Mouse (Mus musculus): ENCODE measurements around the gene Hist1h4b.

Gene Hist1h4b

DNA sequence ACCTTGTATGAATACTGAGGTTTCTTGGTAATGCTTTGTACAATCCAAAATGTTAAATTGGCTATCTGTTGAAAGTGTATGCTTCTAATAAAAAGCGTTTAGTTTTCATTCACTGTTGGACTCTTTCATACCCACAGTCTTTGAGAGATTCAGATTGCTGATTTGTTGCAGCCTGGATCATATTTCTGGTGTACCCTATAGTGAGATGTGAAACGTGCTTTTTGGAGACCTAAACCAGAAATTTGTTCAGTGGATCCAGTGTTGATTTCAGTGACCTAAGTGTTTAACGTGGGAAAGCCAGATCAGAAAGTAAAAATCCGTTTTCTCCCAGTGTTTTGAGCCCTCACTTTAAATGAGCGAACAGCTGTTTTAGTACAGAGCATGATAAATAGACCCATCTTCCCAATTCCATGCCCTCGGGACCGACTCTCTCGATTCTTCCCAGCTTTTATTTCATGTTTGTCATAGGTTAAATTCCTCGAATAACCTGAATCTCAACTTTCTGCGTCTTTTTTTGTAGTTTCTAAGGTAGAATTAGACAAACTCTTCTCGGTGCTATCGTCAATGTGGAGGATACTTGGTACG lies 16.5 kb upstream of the Hist1h4b start:
- no peak for DNase-seq (ENCODE audit: low spot score)

DNA sequence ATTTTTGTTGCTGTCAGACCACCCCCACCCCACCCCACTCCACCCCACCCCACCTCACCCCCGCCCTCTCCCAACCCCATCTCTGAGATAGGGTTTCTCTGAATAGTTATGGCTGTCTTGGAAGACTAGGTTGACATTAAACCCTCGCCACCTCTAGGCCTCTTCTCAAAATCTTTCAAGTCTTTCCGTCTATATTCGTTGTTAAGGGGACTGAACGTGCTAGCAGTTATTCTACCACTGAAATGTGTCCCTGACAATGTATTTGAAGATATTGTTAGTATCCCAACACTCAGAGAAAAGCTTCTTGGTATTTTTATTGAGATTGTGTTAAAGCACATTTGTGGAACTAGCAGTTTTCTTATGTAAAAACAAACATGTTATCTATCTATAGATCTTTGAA lies 15.9 kb upstream of the Hist1h4b start:
- DNase-seq (ENCODE audit: low spot score) = no peak

DNA sequence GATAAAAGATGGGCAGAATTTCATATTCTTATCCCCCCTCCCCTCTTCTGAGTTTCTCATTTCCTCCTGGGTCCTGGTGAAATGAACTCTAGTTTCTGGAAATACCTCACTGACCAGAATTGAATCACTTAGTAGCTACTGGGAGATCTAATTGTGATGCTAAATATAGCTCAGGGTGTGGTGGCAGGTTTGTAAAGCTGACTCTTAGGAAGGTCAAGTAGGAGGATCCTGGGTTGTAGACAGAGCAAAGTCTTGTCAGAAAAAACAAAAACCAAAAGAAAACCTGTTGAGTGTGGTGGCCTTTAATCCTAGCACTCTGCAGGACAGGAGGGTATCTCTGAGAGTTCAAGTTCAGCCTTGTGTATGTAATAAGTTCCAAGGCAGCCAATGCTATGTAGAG lies 14.8 kb upstream of the Hist1h4b start:
- no peak for DNase-seq (ENCODE audit: low spot score)

DNA sequence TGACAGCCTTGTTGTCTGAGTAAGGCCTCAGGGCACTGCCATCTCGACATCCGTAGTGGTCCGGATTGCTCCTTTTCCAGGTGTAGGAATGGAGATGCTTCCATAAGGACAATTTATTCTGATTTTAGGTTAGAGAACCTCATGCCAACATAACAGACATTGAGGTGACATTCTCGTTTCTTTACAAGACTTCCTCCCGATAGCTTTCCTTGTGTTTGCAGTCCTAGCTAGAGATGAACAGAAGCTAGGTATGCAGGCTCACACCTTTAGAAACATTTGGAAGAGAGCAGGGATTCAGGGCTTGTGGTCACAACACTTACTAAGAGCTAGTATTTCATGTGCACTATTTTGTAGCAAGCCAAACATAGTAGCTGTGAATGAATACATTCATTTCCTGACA lies 13.6 kb upstream of the Hist1h4b start:
- no peak for DNase-seq (ENCODE audit: low spot score)

DNA sequence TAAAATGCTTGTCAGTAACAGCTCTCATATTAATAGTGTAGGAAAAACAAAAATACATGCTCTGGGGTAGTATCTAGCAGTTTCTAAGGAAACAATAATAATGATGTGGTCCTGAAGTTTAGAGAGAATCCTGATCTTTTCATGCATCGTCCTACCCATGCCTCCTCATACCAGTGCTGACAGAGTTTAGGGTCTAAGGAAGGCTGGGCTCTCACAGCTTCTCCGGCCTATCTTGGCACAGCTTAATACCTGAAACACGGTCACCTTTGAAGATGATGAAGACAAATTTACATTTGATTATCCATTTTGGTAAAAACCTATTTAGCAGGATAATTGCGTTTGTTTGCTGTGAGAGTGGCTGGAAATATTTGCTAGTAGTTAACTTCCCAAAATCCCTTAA lies 12.8 kb upstream of the Hist1h4b start:
- no peak for DNase-seq (ENCODE audit: low spot score)

DNA sequence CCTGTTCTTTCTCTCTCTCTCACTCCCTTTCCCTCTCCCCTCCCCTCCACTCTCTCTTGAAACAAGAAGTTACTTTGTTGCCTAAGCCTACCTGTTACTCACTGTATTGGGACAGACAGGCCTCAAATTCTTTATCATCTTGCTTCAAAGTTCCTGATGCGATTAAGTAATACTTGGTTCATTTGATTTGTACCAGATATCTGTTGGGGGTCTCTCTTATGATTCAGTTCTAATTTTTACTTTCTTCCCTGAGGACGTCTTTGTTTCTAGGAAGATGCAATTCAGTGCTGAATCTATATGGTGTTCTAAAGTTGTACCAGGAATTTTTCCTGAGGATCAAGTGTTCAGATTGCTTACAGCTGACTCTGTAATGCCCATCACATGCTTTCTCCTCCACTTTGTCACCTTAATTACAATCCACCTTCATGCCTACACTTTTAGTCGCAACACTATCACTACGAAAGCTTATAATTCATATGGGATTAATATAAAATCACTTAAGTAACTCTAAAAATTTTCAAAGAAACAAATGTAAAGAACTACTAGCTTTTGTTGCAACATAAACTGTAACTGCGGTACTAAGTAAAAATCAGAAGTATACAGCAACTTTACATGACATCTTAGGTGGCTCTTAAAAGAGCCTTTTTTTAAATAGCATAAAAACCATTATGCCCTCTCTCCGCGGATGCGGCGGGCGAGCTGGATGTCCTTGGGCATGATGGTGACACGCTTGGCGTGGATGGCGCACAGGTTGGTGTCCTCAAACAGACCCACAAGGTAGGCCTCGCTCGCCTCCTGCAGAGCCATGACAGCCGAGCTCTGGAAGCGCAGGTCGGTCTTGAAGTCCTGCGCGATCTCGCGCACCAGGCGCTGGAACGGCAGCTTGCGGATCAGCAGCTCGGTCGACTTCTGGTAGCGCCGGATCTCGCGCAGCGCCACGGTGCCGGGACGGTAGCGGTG lies 12.1 kb upstream of the Hist1h4b start:
- DNase-seq (ENCODE audit: low spot score) = peak; percentile 72

DNA sequence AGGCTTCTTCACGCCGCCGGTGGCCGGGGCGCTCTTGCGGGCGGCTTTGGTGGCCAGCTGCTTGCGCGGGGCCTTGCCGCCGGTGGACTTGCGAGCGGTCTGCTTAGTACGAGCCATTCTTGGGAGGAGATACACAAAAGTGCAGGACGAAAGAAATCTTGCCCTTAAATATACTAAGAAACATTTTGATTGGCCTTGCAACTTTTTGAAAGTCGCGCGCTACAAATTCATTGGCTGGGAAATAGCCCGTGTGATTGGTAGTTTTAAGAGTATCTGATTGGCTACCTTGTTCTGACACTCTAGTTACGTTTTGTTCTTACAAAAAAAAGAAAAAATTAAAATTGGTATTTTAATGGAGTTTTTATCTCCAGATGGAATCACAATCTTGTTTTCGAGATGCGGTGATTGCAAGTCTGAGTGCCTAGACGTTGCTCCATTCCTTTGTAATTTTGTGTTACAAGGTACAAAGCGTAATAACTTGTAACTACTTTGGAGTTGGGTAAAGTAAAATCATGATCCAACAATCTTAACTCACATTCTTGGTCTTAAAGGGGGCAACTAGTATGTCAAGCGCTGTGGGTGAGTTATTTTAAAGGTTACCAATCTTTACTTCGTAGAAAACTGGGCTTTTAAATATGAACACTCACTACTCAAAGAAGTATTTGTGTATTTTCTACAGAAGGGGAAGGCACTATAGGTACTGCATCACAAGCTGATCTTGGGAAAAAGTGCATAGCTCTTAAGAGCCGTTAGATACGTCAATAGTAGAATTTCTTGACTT lies 11.2 kb upstream of the Hist1h4b start, which contains the start of gene Hist1h3c:
Gene Hist1h3c, minus strand, starts transcription at position 222 of the 781 bp plus-strand sequence.
- peak; percentile 80 for DNase-seq (ENCODE audit: low spot score)

DNA sequence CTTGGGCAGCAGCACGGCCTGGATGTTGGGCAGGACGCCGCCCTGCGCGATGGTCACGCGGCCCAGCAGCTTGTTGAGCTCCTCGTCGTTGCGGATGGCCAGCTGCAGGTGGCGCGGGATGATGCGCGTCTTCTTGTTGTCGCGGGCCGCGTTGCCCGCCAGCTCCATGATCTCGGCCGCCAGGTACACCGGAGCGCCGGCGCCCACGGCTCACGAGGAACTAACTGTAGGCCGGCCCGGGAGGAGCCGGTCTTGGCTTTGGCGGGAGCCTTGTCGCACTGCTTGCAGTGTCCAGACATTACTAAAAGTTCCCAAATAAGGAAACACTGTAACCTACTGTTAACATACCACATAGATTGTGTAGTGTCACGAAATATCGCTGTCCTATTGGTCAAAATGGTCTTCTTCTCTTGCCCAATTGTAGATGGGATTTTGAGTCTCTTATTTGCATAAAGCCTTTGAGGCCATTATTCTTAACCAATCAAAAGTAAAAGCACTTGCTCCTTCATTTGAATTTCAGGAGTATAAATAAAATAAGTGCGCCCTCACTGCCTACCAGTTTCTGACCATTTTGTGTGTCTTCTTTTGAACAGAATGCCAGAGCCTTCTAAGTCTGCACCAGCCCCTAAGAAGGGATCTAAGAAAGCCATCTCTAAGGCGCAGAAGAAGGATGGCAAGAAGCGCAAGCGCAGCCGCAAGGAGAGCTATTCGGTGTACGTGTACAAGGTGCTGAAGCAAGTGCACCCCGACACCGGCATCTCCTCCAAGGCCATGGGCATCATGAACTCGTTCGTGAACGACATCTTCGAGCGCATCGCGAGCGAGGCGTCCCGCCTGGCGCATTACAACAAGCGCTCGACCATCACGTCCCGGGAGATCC lies 10.4 kb upstream of the Hist1h4b start, which contains the start of gene Hist1h2bb:
Gene Hist1h2bb, plus strand, starts transcription at position 534 of the 880 bp plus-strand sequence.
- DNase-seq (ENCODE audit: low spot score) = peak; percentile 83

DNA sequence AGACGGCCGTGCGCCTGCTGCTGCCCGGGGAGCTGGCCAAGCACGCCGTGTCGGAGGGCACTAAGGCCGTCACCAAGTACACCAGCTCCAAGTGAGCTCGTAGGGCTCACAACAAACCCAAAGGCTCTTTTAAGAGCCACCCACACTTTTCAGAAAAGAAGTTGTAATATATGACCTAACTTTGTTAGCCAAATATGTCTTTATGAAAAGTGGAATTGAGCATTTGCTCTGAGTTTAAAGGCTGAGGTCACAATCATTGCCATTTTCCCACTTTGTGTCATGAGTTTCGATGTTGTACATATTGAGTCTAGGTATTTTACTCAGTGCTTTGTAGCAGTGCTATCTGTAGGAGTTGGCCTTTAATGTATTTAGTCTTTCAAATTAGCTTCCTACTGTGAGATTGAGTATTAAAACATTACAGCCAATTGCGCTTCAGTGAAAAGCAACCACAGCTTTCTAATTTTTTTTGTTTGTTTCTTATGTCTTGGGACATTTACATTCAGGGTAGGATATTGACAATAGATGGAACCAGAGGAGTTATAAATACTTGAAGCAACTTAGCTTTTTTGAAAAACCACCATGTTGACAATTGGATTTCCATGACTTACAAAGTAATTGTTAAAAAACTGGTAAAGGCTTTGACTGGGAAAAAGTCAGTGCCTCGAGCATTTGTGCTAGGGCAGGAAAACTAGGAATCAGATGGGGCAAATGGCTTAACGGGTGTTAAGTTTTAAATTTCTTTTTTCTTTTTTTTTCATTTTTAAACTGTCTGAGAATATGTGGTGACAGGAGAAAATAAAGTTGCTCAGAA lies 9.5 kb upstream of the Hist1h4b start:
- DNase-seq (ENCODE audit: low spot score) = no peak

DNA sequence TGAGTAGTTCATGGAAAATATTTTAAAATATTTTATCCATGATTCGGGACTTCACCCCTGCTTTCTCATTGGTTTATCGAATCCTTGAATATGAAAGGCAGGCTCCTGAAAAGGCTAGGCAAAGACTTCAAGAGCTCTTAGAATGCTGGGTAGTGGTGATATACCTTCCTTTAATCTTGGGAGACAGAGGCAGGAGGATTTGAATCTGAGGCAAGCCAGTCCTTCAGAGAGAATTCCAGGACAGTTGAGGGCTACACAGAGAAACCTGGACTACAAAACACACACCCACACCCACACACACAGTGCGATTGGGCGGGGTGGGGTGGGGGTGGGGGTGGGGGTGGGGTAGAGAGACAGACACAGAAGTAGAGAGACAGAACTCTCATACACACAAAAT lies 8.9 kb upstream of the Hist1h4b start:
- DNase-seq (ENCODE audit: low spot score) = no peak

DNA sequence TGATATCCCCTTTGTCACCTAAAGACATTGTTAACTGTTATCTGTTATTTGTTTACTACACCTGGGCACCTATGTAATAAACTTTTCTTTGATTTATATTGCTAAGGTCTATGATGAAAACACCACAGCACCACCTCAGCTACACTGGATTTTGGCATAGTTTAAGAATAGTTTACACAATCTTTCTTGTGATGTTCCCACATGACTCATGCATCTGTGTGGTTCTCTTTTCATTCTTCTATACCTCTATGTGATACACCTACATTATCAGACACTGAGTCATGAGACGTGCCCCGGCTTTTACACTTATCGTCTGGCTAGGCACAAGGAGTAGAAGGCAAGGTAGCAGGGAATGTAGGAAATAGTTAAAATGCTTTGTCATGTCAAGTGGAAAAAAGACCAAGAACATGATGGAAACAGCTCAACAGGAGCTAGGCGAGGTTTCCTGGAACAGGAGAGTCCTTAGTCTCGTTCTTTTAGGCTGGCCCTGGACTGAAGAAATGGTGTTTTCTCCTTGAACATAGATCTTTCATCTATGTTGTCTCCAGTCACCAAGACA lies 7.2 kb upstream of the Hist1h4b start:
- DNase-seq (ENCODE audit: low spot score) = no peak

DNA sequence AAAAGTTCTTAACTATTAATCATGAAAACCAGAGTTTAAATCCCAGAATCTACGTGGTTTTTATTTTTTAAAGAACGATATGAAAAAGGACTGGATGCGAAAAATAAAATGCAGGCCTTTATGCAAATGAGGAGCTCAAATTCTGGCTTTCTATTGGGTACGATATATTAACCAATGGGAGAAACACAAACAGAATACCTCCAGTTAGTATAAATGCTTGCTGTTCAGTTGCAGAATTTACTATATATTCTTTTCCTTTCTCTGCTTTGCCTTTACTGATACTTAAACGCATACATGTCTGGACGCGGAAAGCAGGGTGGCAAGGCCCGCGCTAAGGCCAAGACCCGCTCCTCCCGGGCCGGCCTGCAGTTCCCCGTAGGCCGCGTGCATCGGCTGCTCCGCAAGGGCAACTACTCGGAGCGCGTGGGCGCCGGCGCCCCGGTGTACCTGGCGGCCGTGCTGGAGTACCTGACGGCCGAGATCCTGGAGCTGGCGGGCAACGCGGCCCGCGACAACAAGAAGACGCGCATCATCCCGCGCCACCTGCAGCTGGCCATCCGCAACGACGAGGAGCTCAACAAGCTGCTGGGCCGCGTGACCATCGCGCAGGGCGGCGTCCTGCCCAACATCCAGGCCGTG lies 5.9 kb upstream of the Hist1h4b start, which contains the start of gene Hist1h2ab:
Gene Hist1h2ab, plus strand, starts transcription at position 288 of the 639 bp plus-strand sequence.
- peak; percentile 62 for DNase-seq (ENCODE audit: low spot score)

DNA sequence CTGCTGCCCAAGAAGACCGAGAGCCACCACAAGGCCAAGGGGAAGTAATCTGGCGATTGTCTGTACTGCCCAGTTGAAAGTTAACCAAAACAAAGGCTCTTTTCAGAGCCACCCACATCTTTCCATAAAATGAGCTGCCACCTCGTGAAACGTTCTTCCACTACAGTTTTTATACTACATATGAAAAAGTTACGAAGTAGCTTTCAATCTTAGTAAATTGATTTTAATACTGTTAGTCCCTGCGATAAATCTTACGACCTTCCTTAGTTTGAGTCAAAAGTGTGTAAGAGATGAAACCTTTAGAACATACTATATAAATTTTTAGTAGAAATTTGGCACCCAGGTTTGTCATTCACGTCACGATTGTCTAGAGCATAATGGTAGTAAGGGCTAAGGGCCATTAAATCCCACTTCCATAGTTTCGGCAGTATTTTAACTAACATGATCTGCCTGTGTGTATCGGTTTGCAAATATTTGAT lies 5.3 kb upstream of the Hist1h4b start:
- no peak for DNase-seq (ENCODE audit: low spot score)

DNA sequence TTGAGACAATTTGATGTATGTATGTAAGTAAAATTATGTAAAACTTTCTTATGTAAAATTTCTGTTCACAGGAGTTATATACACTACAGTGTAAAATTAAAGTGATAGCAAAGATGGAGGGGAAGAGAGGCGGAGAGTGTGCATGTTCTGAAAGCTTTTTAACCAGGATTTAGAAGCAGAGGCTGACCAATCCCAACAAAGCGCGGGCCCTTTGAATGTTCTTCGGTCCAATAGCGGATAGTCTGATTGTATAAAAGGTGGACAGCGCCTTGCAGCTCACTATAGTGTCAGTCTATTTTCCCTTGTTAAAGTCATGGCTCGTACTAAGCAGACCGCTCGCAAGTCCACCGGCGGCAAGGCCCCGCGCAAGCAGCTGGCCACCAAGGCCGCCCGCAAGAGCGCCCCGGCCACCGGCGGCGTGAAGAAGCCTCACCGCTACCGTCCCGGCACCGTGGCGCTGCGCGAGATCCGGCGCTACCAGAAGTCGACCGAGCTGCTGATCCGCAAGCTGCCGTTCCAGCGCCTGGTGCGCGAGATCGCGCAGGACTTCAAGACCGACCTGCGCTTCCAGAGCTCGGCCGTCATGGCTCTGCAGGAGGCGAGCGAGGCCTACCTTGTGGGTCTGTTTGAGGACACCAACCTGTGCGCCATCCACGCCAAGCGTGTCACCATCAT lies 4.6 kb upstream of the Hist1h4b start, which contains the start of gene Hist1h3b:
Gene Hist1h3b, plus strand, starts transcription at position 201 of the 675 bp plus-strand sequence.
- DNase-seq (ENCODE audit: low spot score) = peak; percentile 80

DNA sequence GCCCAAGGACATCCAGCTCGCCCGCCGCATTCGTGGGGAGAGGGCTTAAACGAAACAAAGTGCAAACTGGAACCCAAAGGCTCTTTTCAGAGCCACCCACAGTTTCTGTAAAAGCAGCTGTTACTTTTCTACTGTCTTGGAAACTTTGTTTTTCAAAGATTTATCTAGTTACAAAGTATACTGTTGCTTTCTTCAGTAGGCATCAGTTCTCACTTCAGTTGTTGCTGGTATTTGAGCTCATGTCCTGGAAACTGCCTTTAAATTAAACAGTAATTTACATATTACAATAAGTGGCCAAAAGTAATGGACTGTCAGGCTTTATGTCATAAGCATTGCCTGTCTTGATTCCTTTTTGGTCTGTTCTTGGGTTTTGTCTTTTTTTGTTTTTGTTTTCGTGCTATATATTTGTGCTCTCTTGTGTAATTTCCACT lies 4.1 kb upstream of the Hist1h4b start:
- no peak for DNase-seq (ENCODE audit: low spot score)

DNA sequence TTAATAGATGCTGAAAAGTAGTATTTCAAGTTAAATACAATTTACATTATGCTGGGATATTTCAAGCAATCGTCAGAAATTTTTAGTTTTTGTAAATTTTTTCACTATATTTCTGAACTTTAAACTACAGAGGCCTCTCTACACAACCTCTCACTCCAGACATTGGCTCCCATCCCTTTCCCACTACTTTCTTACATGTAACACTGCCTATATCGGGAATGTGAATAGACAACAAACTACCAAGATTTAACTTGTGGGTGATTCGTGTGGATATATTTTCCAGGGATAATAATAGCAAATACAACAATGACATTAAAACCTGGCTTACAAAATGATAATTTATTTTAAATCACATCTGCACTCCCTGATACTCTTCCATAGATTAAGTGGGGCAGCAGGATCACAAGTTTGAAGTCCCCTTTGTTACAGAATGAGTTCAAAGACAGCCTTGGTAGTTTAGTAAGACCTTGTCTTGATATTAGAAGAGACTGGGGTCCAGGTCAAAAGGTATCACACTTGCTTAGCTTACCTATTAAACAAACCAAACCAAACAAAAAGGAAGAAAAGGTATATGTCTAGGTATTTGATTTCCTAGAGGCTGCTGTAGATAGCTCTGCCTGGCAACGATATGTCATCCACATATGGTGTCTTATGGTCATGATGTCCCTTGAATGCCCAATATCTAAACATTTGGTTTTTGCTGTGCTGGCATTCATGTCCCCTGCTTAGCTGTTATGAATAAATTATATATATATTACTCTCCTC lies 3.3 kb upstream of the Hist1h4b start:
- DNase-seq (ENCODE audit: low spot score) = no peak

DNA sequence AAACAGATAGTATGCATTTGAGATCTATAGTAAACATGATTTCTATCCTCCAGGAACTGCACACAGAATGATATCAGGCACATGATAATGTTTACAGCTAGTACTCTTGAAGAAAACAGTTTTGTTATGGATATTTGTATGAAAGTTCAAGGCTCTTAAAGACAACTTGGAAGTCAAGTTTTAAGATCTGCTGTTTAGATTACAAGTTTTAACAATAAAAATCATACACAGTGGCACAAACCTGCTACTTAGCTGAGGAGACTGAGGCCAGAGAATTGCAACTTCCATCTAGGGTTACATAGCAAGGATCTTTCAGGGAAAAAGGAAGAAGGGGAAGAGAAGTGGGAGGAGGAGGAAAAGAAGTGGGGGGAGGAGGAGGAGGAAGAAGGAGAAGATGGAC lies 1.8 kb upstream of the Hist1h4b start:
- DNase-seq (ENCODE audit: low spot score) = no peak

DNA sequence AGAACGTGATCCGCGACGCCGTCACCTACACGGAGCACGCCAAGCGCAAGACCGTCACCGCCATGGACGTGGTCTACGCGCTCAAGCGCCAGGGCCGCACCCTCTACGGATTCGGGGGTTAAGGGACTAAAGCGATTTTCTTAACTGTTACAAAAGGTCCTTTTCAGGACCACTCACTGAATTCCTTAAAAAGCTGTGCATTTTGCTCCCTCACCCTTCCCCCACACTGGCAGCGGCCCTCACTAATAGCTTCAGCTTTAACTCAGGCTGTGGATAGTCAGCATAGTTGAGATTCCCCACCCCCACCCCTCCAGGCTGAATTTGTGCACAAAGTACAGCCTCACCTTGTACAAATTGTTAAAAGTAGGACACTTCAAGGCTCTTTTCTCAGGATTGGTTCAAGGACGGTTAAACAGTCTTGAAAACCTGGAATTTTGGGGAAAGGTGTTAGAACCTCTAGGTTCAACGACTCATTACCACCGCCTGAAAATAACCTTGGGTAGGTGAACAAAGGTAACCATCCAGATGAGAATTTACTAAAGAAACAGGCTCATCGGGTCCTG lies 479 bp downstream of the Hist1h4b start:
- DNase-seq (ENCODE audit: low spot score) = peak; percentile 62
